Mouse (Mus musculus) stomach, postnatal 0 days (tissue): ENCODE results near the gene Ogn. TPM values are rescaled to one million over a fixed set of nuclear protein-coding genes. Genes with fewer than 3 reads are reported as not detected.
A peak's percentile ranks its signal among the peaks of the same experiment; 100 is the strongest.

Source experiments
- ATAC-seq: fragments of 200-750 bp; cut with Nextera tagmentation; 2 replicates; pipeline ENCODE4 v1.8.0; 2017; ENCODE audit not compliant: low FRiP score, low TSS enrichment
- DNase-seq: peaks from one replicate; pipeline ENCODE4 v3.0.0-alpha.2; 2016; ENCODE audit warnings: low spot score
- H3K27ac ChIP-seq: fragments of 300-500 bp; sonication (generic); replicated peaks from 2 replicates; pipeline ENCODE4 v1.5.1; 2014; ENCODE audit warnings: mild to moderate bottlenecking, control low read depth
- H3K27me3 ChIP-seq: fragments of 300-500 bp; sonication (generic); 2 replicates; pipeline ENCODE4 v1.6.1; 2014; ENCODE audit warnings: low read length; ENCODE audit not compliant: control insufficient read depth, insufficient read depth
- H3K36me3 ChIP-seq: fragments of 300-500 bp; sonication (generic); 2 replicates; pipeline ENCODE4 v1.6.1; 2014; ENCODE audit warnings: low read length, mixed read lengths; ENCODE audit not compliant: control insufficient read depth, insufficient read depth
- H3K4me1 ChIP-seq: fragments of 300-500 bp; sonication (generic); replicated peaks from 2 replicates; pipeline ENCODE4 v1.6.1; 2014; ENCODE audit warnings: antibody characterized with exemption; ENCODE audit not compliant: control insufficient read depth, insufficient read depth
- H3K4me2 ChIP-seq: fragments of 300-500 bp; sonication (generic); replicated peaks from 2 replicates; pipeline ENCODE4 v1.6.1; 2014; ENCODE audit warnings: low read depth, mild to moderate bottlenecking, control low read depth, moderate library complexity
- H3K4me3 ChIP-seq: fragments of 300-500 bp; sonication (generic); 2 replicates; pipeline ENCODE4 v1.5.1; 2014; ENCODE audit warnings: low read depth, low read length, control low read depth
- H3K9ac ChIP-seq: fragments of 300-500 bp; sonication (generic); 2 replicates; pipeline ENCODE4 v1.6.1; 2014; ENCODE audit warnings: mild to moderate bottlenecking, low read length, control low read depth, mixed read lengths
- H3K9me3 ChIP-seq: fragments of 300-500 bp; sonication (generic); 2 replicates; pipeline ENCODE4 v1.6.1; 2016; ENCODE audit warnings: low read length; ENCODE audit not compliant: control insufficient read depth
- CTCF ChIP-seq: IDR thresholded peaks from 2 replicates; pipeline ENCODE4 v1.5.1; 2016; ENCODE audit warnings: antibody characterized with exemption, low read depth, mild to moderate bottlenecking, moderate library complexity
- EP300 ChIP-seq: optimal IDR thresholded peaks from 2 replicates; pipeline ENCODE3; 2016; ENCODE audit warnings: antibody characterized with exemption
- WGBS: fragments of 180-500 bp; shearing (Covaris S2); extraction: QIAGEN DNeasy Blood & Tissue Kit; methylation state at CpG from one replicate; pipeline ENCODE4 v1.1.7; 2014; 5-methylcytosine and 5-hydroxymethylcytosine counted together
- polyA plus RNA-seq: library from polyadenylated mRNA; unstranded; fragments of >200 nt; fragmentation: Nextera tagmentation; extraction: Ambion mirVana; gene quantifications from 2 replicates; pipeline ENCODE4 v1.2.1, GENCODE M21; 2015

The Ogn gene
- polyA plus RNA-seq, 1 experiment from 2014 or later: 151 TPM

- no peaks in the 10 kb centered on the region for H3K4me1 ChIP-seq
- 3% methylated on average over 4 of the region's 4 CpGs for WGBS
- TF ChIP-seq EP300: no peak
- TF ChIP-seq CTCF: no peak
- peak overlapping the region; percentile 89 for H3K4me2 ChIP-seq
- ATAC-seq: no peak
- no peaks in the 10 kb centered on the region for H3K9me3 ChIP-seq
- no peaks in the 10 kb centered on the region for H3K27me3 ChIP-seq
- no peak overlapping the region for H3K27ac ChIP-seq
- no peak for DNase-seq
- no peaks in the 10 kb centered on the region for H3K36me3 ChIP-seq
- peak overlapping the region; percentile 54 for H3K4me3 ChIP-seq
- H3K9ac ChIP-seq: peak overlapping the region; percentile 58
These were observed 44.0 kb downstream of the Ogn start for GRCm38 (mm10) chr13:49651781-49652351.

- H3K9me3 ChIP-seq: no peaks in the 10 kb centered on the region
- H3K4me3 ChIP-seq: peak within 1 kb of the TSS; percentile 54
- DNase-seq (peak; percentile 100), ATAC-seq (peak; percentile 100)
- WGBS: under 1% methylated on average over 62 of the region's 68 CpGs
- peak within 1 kb of the TSS; percentile 89 for H3K4me2 ChIP-seq
- H3K27me3 ChIP-seq: no peaks in the 10 kb centered on the region
- TF ChIP-seq EP300: peak; percentile 73
- peak; percentile 34 for TF ChIP-seq CTCF
- H3K4me1 ChIP-seq: no peaks in the 10 kb centered on the region
- peak within 1 kb of the TSS; percentile 59 for H3K9ac ChIP-seq
- H3K27ac ChIP-seq: peak within 1 kb of the TSS; percentile 40
- H3K36me3 ChIP-seq: no peaks in the 10 kb centered on the region
These were observed 44.8 kb downstream of the Ogn start, which contains the start of the genes Cenpp and Nol8 for GRCm38 (mm10) chr13:49652481-49653179. Gene Cenpp, minus strand, starts transcription at chr13:49652785. Gene Nol8, plus strand, starts transcription at chr13:49653078.

- no peaks in the 10 kb centered on the region for H3K4me1 ChIP-seq
- no peaks in the 10 kb centered on the region for H3K27me3 ChIP-seq
- WGBS: under 1% methylated on average over 16 of the region's 16 CpGs
- H3K36me3 ChIP-seq: no peaks in the 10 kb centered on the region
- TF ChIP-seq EP300 (no peak), CTCF (no peak)
- DNase-seq (no peak), ATAC-seq (peak; percentile 80)
- H3K4me3 ChIP-seq: peak overlapping the region; percentile 54
- no peak overlapping the region; the same call in 1 of the 2 replicates for H3K27ac ChIP-seq
- peak overlapping the region; percentile 66 for H3K4me2 ChIP-seq
- no peaks in the 10 kb centered on the region for H3K9me3 ChIP-seq
- peak overlapping the region; percentile 59 for H3K9ac ChIP-seq
These were observed 45.3 kb downstream of the Ogn start for GRCm38 (mm10) chr13:49653180-49653541.

Other genes with a start within 250 kb of the Ogn start
- 22.1 and 23.4 TPM in 2 replicates for gene Ippk, start 186.8 kb upstream of the Ogn start, polyA plus RNA-seq
- gene Tes3-ps, start 114.7 kb upstream of the Ogn start, polyA plus RNA-seq: 0.35 and 0.45 TPM in 2 replicates
- 2.0 and 2.2 TPM in 2 replicates for gene Ecm2, start 103.2 kb upstream of the Ogn start, polyA plus RNA-seq
- 106 and 127 TPM in 2 replicates for gene Aspn, start 63.6 kb upstream of the Ogn start, polyA plus RNA-seq
- gene Omd, start 25.6 kb upstream of the Ogn start, polyA plus RNA-seq: 0.30 and 0.36 TPM in 2 replicates
- gene Cenpp, start 44.7 kb downstream of the Ogn start, polyA plus RNA-seq: 11.5 and 12.6 TPM in 2 replicates
- 9.4 and 10.0 TPM in 2 replicates for gene Nol8, start 45.0 kb downstream of the Ogn start, polyA plus RNA-seq
- 24.0 and 24.4 TPM in 2 replicates for gene Iars, start 74.1 kb downstream of the Ogn start, polyA plus RNA-seq
- gene Gm30302, start 191.0 kb downstream of the Ogn start, polyA plus RNA-seq: not detected in 2 replicates